Mouse (Mus musculus): ENCODE measurements at regions not wholly inside any gene's neighbourhood (a gene's known extent, or its start where the extent isn't known, plus 50 kb on each side); places are given as distances from the start of the nearest gene placed in this dataset.

GRCm38 (mm10) chrX:99585703-99586102 is 114.6 kb upstream of the Pja1 start:
- TF ChIP-seq POLR2AphosphoS5 (IDR thresholded peaks at IDR 0.05; ENCODE audit: insufficient replicate concordance, low read depth, low read length) (no peak), CTCF (IDR thresholded peaks at IDR 0.05; ENCODE audit: low read depth, low read length) (no peak), GATA2 (IDR thresholded peaks at IDR 0.05; ENCODE audit: borderline replicate concordance, low read depth, low read length) (no peak), GATA1 (IDR thresholded peaks at IDR 0.05; ENCODE audit: borderline replicate concordance, low read length) (no peak)
